Mouse (Mus musculus) ES-E14 (cell line): Measurements from ENCODE around the gene Olfr766-ps1. TPM values are rescaled to one million over a fixed set of nuclear protein-coding genes. Genes with fewer than 3 reads are reported as not detected.
"Not testable (repeated sequence)": the region's sequence is repeated elsewhere in the genome, so short reads cannot be mapped to it uniquely, and the experiment has no call there.

Experiments
- DNase-seq: peaks from one replicate; pipeline ENCODE4 v3.0.0-alpha.2; 2013; ENCODE audit warnings: low read depth, low spot score
- H3K27ac ChIP-seq: 2 replicates; pipeline ENCODE4 v1.5.1; 2012; ENCODE audit warnings: low read depth, mild to moderate bottlenecking, low read length, moderate library complexity, mixed read lengths; ENCODE audit not compliant: poor library complexity, insufficient read depth, severe bottlenecking
- H3K36me3 ChIP-seq: 2 replicates; pipeline ENCODE4 v1.6.1; 2012; ENCODE audit warnings: mild to moderate bottlenecking, low read length, moderate library complexity, mixed read lengths; ENCODE audit not compliant: control insufficient read depth, poor library complexity, insufficient read depth, severe bottlenecking
- H3K4me1 ChIP-seq, 2 experiments: fragments of 150-350 bp in 1 of 2; sonication (generic) in 1 of 2; 2 replicates each; pipeline ENCODE4 v1.6.1; 2012; ENCODE audit warnings: low read length in 2 of 2, mild to moderate bottlenecking in 1 of 2, mixed read lengths in 1 of 2; ENCODE audit not compliant: control insufficient read depth in 2 of 2, insufficient read depth in 2 of 2, poor library complexity in 1 of 2
- H3K4me3 ChIP-seq, 2 experiments: fragments of 150-350 bp in 1 of 2; sonication (generic) in 1 of 2; 2 replicates each; pipeline ENCODE4 v1.5.1; 2012; ENCODE audit warnings: low read length in 2 of 2, low read depth in 1 of 2, mild to moderate bottlenecking in 1 of 2, mixed read lengths in 1 of 2; ENCODE audit not compliant: insufficient read depth in 1 of 2, poor library complexity in 1 of 2, severe bottlenecking in 1 of 2
- H3K9ac ChIP-seq: 2 replicates; pipeline ENCODE4 v1.6.1; 2012; ENCODE audit warnings: low read depth, mild to moderate bottlenecking, low read length, mixed read lengths; ENCODE audit not compliant: poor library complexity, insufficient read depth, severe bottlenecking
- H3K9me3 ChIP-seq: fragments of 150-350 bp; sonication (generic); 2 replicates; pipeline ENCODE4 v1.6.1; 2012; ENCODE audit warnings: low read depth, mild to moderate bottlenecking, low read length; ENCODE audit not compliant: control insufficient read depth, insufficient read depth
- CHD2 ChIP-seq: IDR thresholded peaks from 2 replicates; pipeline ENCODE4 v1.6.1; 2014; ENCODE audit warnings: mild to moderate bottlenecking, low read depth, low read length, inconsistent platforms
- HCFC1 ChIP-seq: IDR thresholded peaks from 2 replicates; pipeline ENCODE4 v1.6.1; 2012; ENCODE audit warnings: low read length, inconsistent platforms, borderline replicate concordance; ENCODE audit not compliant: insufficient read depth
- MAFK ChIP-seq: IDR thresholded peaks from 2 replicates; pipeline ENCODE4 v1.6.1; 2014; ENCODE audit warnings: mild to moderate bottlenecking, low read depth, low read length, inconsistent platforms; ENCODE audit not compliant: insufficient read depth
- ZC3H11A ChIP-seq: IDR thresholded peaks from 2 replicates; pipeline ENCODE4 v1.6.1; 2012; ENCODE audit warnings: low read depth, mild to moderate bottlenecking, inconsistent platforms, low read length, borderline replicate concordance
- ZNF384 ChIP-seq: IDR thresholded peaks from 2 replicates; pipeline ENCODE4 v1.6.1; 2012; ENCODE audit warnings: low read depth, low read length, inconsistent platforms
- in situ Hi-C, 2 experiments: fragments of 600-800 bp; cut with MboI; formaldehyde crosslinking; loops; one replicate each; pipeline ENCODE4 v1.15.1; 2025; ENCODE audit warnings: low sequenced_read_pairs in 2 of 2, inconsistent platforms in 1 of 2; ENCODE audit not compliant: unreplicated experiment in 2 of 2
- total RNA-seq: library from RNA; depleted of rRNA; stranded (reverse); fragments of 300-350 nt; gene quantifications from 2 replicates; pipeline ENCODE4 v1.2.3, GENCODE M21; 2012; rRNA removed

The Olfr766-ps1 gene
- total RNA-seq, result not detected in 2 replicates

DNA sequence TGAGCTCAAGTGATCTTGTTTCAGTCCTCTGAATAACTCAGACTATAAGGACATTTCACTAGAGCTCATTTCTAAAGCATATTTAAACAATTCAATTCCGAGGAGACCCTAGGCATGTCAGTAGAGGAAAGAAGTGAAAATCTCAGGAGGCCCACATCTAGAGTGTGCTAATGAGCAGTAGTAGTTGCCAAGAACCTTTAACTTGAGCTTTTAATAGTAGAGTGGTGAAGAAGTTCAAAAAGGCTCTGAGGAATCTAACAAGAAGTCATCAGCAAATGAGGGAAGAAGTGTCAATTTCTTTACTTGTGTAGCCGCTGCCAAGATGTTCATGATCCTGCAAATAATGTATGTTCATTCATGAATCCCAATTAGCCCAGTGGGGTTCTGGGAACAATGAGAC lies at the start of gene Olfr766-ps1:
TSS of gene Olfr766-ps1 (minus strand) at position 101 of the 400 bp plus-strand sequence.
- H3K9me3 ChIP-seq, result no peaks in the 10 kb centered on the region
- no peaks in the 10 kb centered on the region for H3K4me1 ChIP-seq
- DNase-seq, result no peak
- no peak within 1 kb of the TSS for H3K4me3 ChIP-seq
- H3K27ac ChIP-seq, result no peak within 1 kb of the TSS
- in situ Hi-C loops, result no loop called here
- TF ChIP-seq MAFK (no peak), HCFC1 (no peak), CHD2 (no peak), ZNF384 (no peak), ZC3H11A (no peak)
- no peaks in the 10 kb centered on the region for H3K36me3 ChIP-seq
- no peak within 1 kb of the TSS for H3K9ac ChIP-seq

DNA sequence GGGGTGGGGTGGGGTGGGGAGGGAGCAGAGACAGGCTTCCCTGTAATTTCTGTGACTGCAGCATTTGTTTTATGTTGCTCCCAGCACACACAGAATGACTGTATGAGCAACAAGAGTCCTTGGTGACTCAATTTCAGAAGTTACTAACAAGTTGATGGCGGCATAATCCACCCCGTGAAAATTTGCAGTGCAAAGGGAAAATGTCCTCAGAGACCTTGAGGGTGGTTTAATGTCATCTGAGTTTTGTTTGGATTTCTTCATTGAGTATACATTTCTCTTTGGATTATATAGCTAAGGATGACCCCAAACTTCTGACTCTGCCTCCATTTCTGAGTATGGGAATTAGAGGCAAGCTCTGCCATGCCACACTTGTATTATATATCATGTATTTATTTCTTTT lies 49.0 kb upstream of the Olfr766-ps1 start, which contains the start of gene Olfr769:
TSS of gene Olfr769 (minus strand) at position 101 of the 400 bp plus-strand sequence.
- Histone ChIP-seq H3K9ac (no peak within 1 kb of the TSS), H3K27ac (no peak within 1 kb of the TSS), H3K9me3 (no peaks in the 10 kb centered on the region), H3K36me3 (no peaks in the 10 kb centered on the region), H3K4me1 (no peaks in the 10 kb centered on the region), H3K4me3 (no peak within 1 kb of the TSS)
- in situ Hi-C loops, result no loop called here
- no peak for DNase-seq
- no peak for TF ChIP-seq ZNF384
- TF ChIP-seq CHD2, result no peak
- no peak for TF ChIP-seq MAFK
- TF ChIP-seq HCFC1, result no peak
- TF ChIP-seq ZC3H11A, result no peak

DNA sequence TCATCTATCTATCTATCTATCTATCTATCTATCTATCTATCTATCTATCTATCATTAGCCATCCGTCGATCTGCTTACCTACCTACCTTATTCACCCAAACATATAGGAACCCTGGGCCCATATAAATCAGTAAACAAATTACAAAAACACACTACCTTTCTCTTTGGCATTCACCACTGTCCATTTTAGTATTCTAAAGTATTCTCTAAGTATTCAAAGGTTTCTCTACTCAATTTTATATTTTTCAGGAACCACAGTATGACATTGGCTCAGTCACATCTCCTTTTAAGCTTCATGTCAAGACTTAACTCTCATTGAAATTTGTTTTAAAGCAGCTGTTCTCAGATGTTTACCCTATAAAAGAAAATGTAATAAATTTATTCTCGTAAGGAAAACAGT lies 46.4 kb upstream of the Olfr766-ps1 start:
- in situ Hi-C loops, result no loop called here
- DNase-seq, result no peak

DNA sequence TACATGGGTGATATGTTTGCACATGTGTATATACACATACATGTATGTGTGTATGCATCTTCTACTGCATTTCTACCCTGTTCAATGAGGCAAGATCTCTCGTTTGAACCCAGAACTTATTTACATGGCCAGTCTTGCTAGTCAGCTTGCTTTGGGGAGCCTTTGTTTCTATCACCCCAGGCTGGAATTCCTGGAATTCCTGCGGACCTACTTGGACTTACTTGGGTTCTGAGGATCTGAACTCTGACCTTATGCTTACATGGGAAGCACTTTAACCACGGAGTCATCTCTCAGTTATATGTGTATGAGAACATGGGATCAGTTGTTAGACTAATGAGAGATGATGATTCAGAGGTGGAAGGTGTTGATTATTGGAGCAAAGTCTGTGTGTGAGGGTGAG lies 32.5 kb upstream of the Olfr766-ps1 start:
- H3K4me3 ChIP-seq, result no peak overlapping the region
- in situ Hi-C loops, result no loop called here
- TF ChIP-seq ZC3H11A, result no peak
- TF ChIP-seq HCFC1, result no peak
- TF ChIP-seq ZNF384, result no peak
- H3K4me1 ChIP-seq, result no peaks in the 10 kb centered on the region
- no peak overlapping the region for H3K27ac ChIP-seq
- no peak overlapping the region for H3K9ac ChIP-seq
- DNase-seq, result peak; percentile 4
- H3K36me3 ChIP-seq, result no peaks in the 10 kb centered on the region
- no peaks in the 10 kb centered on the region for H3K9me3 ChIP-seq

More for the DNA sequence above, 46.4 kb upstream of the Olfr766-ps1 start:
- Histone ChIP-seq H3K9ac (no peak overlapping the region), H3K4me3 (no peak overlapping the region), H3K27ac (no peak overlapping the region), H3K9me3 (no peaks in the 10 kb centered on the region), H3K4me1 (no peaks in the 10 kb centered on the region), H3K36me3 (no peaks in the 10 kb centered on the region)
- TF ChIP-seq HCFC1 (no peak), MAFK (no peak), ZC3H11A (no peak), ZNF384 (no peak), CHD2 (no peak)

DNA sequence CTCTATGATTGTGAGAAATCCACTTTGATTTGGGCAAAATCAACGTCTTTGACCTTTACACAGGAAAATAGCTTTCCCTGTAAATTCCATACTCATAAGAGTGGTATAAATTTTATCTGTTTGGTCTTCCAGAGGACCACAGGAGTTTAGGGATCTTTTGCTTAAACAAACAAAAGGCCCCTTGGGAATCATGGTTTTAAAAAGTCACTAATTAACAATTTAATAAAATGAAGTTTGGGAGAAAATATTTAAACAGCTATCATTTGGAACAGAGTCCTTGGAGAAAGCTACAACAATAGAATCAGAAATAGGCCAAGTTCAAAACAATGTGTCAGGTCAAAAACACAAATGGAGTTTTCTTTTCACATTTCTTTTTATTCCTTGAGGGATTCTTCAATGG lies 30.5 kb upstream of the Olfr766-ps1 start, which contains the start of gene Olfr768:
TSS of gene Olfr768 (minus strand) at position 101 of the 400 bp plus-strand sequence.
- Histone ChIP-seq H3K36me3 (no peaks in the 10 kb centered on the region), H3K27ac (no peak within 1 kb of the TSS), H3K4me1 (no peaks in the 10 kb centered on the region), H3K9ac (no peak within 1 kb of the TSS), H3K4me3 (no peak within 1 kb of the TSS), H3K9me3 (no peaks in the 10 kb centered on the region)
- in situ Hi-C loops, result no loop called here
- TF ChIP-seq ZC3H11A (no peak), MAFK (no peak), CHD2 (no peak), ZNF384 (no peak), HCFC1 (no peak)
- no peak for DNase-seq

DNA sequence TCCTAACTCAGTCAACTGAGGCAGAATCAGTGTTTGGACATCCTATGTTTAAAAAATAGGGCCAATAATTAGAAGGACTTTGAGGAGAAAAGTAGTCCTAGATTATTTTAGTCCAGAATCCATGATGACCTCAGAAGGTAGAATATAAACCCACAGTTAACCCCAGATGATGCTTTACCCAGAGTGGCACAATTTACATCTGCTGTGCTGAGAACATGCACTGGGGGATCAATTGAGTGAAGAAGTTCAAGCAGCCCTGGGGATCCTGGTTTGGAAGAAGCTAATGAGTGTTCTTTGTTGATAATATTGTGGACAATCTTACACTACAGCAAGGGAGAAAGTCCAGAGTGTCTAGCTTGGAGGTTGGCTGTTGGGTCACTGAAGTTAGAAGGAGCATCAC lies 14.0 kb upstream of the Olfr766-ps1 start, which contains the start of gene Olfr767:
TSS of gene Olfr767 (minus strand) at position 101 of the 400 bp plus-strand sequence.
- H3K4me1 ChIP-seq, H3K4me3 ChIP-seq, H3K27ac ChIP-seq, in situ Hi-C loops, H3K9ac ChIP-seq, DNase-seq, H3K9me3 ChIP-seq, H3K36me3 ChIP-seq: not testable (repeated sequence)

DNA sequence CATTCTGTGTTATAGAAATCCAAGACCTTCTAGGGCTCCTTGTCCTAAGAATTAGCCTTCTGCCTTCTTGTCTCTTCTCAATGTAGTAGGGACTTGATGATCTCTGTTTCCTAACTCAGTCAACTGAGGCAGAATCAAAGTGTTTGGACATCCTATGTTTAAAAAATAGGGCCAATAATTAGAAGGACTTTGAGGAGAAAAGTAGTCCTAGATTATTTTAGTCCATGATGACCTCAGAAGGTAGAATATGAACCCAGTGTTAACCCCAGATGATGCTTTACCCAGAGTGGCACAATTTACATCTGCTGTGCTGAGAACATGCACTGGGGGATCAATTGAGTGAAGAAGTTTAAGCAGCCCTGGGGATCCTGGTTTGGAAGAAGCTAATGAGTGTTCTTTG lies 18.9 kb downstream of the Olfr766-ps1 start, which contains the start of gene Olfr765:
TSS of gene Olfr765 (minus strand) at position 101 of the 400 bp plus-strand sequence.
- H3K27ac ChIP-seq, H3K4me3 ChIP-seq, DNase-seq, in situ Hi-C loops, H3K9me3 ChIP-seq, H3K9ac ChIP-seq, H3K4me1 ChIP-seq, H3K36me3 ChIP-seq: not testable (repeated sequence)
